Mouse (Mus musculus): ENCODE data around the gene Gm5089. TPM values are rescaled to one million over a fixed set of nuclear protein-coding genes. Genes with fewer than 3 reads are reported as not detected.

Gene Gm5089
- polyA plus RNA-seq, 1 experiment from 2014 or later, result 0.23 TPM

- Histone ChIP-seq H3K4me3 (ENCODE audit: low read depth, low read length) (no peak overlapping the region), H3K4me2 (ENCODE audit: low read depth) (no peak overlapping the region), H3K9me3 (ENCODE audit: control insufficient read depth, low read length) (no peaks in the 10 kb centered on the region), H3K27me3 (ENCODE audit: control insufficient read depth, insufficient read depth, low read length) (no peaks in the 10 kb centered on the region), H3K9ac (ENCODE audit: low read length) (no peak overlapping the region), H3K27ac (ENCODE audit: low read depth, low read length) (no peak overlapping the region), H3K4me1 (ENCODE audit: control insufficient read depth, insufficient read depth, low read length) (0 out of 2 replicates have a peak, but pooled peaks cover 4% of the 10 kb centered on the region), H3K36me3 (ENCODE audit: control insufficient read depth, insufficient read depth, low read length) (no peaks in the 10 kb centered on the region)
- 89% methylated on average over 13 of the region's 13 CpGs for WGBS
- DNase-seq (ENCODE audit: low spot score) (no peak), ATAC-seq (ENCODE audit: insufficient read depth, low FRiP score, low TSS enrichment) (no peak)
Measured at GRCm38 (mm10) chr14:122389684-122390370, 61.1 kb downstream of the Gm5089 start.

- WGBS, result 59% methylated on average over 19 of the region's 19 CpGs
- H3K9me3 ChIP-seq (ENCODE audit: control insufficient read depth, low read length), result no peaks in the 10 kb centered on the region
- no peak overlapping the region for H3K27ac ChIP-seq (ENCODE audit: low read depth, low read length)
- no peak overlapping the region for H3K4me2 ChIP-seq (ENCODE audit: low read depth)
- H3K27me3 ChIP-seq (ENCODE audit: control insufficient read depth, insufficient read depth, low read length), result no peaks in the 10 kb centered on the region
- H3K4me1 ChIP-seq (ENCODE audit: control insufficient read depth, insufficient read depth, low read length), result 0 out of 2 replicates have a peak, but pooled peaks cover 4% of the 10 kb centered on the region
- H3K36me3 ChIP-seq (ENCODE audit: control insufficient read depth, insufficient read depth, low read length), result no peaks in the 10 kb centered on the region
- H3K9ac ChIP-seq (ENCODE audit: low read length), result no peak overlapping the region
- no peak overlapping the region for H3K4me3 ChIP-seq (ENCODE audit: low read depth, low read length)
- no peak for ATAC-seq (ENCODE audit: insufficient read depth, low FRiP score, low TSS enrichment)
- no peak for DNase-seq (ENCODE audit: low spot score)
Measured at GRCm38 (mm10) chr14:122388431-122389031, 62.4 kb downstream of the Gm5089 start.

DNA sequence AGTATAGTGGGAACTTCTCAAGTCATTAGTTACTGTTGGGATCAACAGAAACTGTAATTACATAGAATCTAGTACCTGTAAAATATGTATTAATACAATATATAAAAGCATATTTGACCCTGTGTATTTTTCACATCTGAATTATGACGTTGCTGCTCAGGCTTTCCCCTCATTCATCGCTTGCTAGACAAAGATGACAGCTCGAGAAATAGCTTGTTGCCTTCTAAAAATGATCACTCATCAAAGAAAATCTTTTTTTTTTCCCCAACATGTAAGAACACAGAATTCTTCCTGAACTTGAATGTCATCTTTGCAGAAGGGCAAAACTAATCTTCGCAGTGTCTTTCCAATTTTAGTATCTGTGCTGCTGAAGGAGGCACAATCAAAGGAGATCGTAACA is 63.1 kb downstream of the Gm5089 start:
- DNase-seq (ENCODE audit: low spot score), result no peak
- ATAC-seq (ENCODE audit: insufficient read depth, low FRiP score, low TSS enrichment), result no peak
- WGBS, result 93% methylated on average over 5 of the region's 5 CpGs

DNA sequence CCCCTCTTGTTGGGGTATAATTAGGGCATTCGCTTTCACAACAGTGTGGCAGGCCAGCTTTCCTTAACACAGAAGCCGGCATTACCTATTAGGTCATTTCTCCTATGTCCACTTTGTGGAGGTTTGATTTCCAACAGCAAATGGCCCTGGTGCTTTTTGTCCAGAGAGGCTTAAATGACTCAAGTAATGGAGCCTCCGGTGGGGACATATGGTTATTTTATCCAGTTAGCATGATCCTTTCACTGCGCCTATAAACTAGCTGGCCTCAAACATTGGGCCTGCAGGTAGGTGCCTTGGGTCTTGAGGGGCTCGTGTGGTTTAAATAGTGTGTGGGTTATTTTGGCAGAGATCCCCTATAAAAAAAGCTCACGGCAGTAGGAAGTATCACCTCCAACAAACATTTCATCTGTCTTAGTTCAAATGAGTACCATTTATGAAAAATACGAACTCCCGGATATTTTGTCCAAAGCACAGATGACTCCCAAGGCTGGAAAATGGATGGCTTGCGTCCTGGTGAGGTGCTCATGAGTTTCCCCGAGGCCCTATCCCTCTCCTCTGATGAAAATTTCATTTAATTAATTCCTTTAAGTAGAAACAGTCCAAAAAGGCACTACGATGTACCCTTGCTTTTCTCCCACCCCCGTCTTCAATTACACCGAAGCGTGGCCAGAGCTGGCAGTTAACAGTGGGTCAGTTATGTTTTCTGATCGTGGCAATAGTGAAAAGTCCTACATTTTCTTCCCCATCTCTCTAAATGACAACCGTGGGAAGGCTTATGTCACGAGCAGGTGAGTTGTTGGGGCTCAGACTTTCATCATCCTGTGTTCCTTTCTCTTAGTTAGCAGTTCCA is 64.4 kb downstream of the Gm5089 start:
- Histone ChIP-seq H3K27me3 (ENCODE audit: control insufficient read depth, insufficient read depth, low read length) (no peaks in the 10 kb centered on the region), H3K27ac (ENCODE audit: low read depth, low read length) (no peak overlapping the region), H3K4me3 (ENCODE audit: low read depth, low read length) (no peak overlapping the region), H3K4me1 (ENCODE audit: control insufficient read depth, insufficient read depth, low read length) (peaks cover 8% of the 10 kb centered on the region; the same call in 1 of the 2 replicates), H3K9ac (ENCODE audit: low read length) (no peak overlapping the region), H3K36me3 (ENCODE audit: control insufficient read depth, insufficient read depth, low read length) (no peaks in the 10 kb centered on the region), H3K4me2 (ENCODE audit: low read depth) (no peak overlapping the region), H3K9me3 (ENCODE audit: control insufficient read depth, low read length) (no peaks in the 10 kb centered on the region)
- WGBS, result 90% methylated on average over 17 of the region's 17 CpGs
- DNase-seq (ENCODE audit: low spot score), result no peak
- no peak for ATAC-seq (ENCODE audit: insufficient read depth, low FRiP score, low TSS enrichment)

More for the DNA sequence above, 63.1 kb downstream of the Gm5089 start:
- Histone ChIP-seq H3K9me3 (ENCODE audit: control insufficient read depth, low read length) (no peaks in the 10 kb centered on the region), H3K27ac (ENCODE audit: low read depth, low read length) (no peak overlapping the region), H3K4me3 (ENCODE audit: low read depth, low read length) (no peak overlapping the region), H3K4me2 (ENCODE audit: low read depth) (no peak overlapping the region), H3K36me3 (ENCODE audit: control insufficient read depth, insufficient read depth, low read length) (no peaks in the 10 kb centered on the region), H3K27me3 (ENCODE audit: control insufficient read depth, insufficient read depth, low read length) (no peaks in the 10 kb centered on the region), H3K9ac (ENCODE audit: low read length) (no peak overlapping the region), H3K4me1 (ENCODE audit: control insufficient read depth, insufficient read depth, low read length) (0 out of 2 replicates have a peak, but pooled peaks cover 4% of the 10 kb centered on the region)

GRCm38 (mm10) chr14:122385758-122386157 is 65.2 kb downstream of the Gm5089 start:
- Histone ChIP-seq H3K27me3 (ENCODE audit: control insufficient read depth, insufficient read depth, low read length) (no peaks in the 10 kb centered on the region), H3K36me3 (ENCODE audit: control insufficient read depth, insufficient read depth, low read length) (no peaks in the 10 kb centered on the region), H3K27ac (ENCODE audit: low read depth, low read length) (no peak overlapping the region), H3K9ac (ENCODE audit: low read length) (no peak overlapping the region), H3K9me3 (ENCODE audit: control insufficient read depth, low read length) (no peaks in the 10 kb centered on the region), H3K4me2 (ENCODE audit: low read depth) (no peak overlapping the region), H3K4me1 (ENCODE audit: control insufficient read depth, insufficient read depth, low read length) (peaks cover 11% of the 10 kb centered on the region), H3K4me3 (ENCODE audit: low read depth, low read length) (no peak overlapping the region)
- WGBS, result 95% methylated on average over 5 of the region's 5 CpGs
- no peak for DNase-seq (ENCODE audit: low spot score)
- ATAC-seq (ENCODE audit: insufficient read depth, low FRiP score, low TSS enrichment), result no peak

- H3K27me3 ChIP-seq (ENCODE audit: control insufficient read depth, insufficient read depth, low read length), result no peaks in the 10 kb centered on the region
Measured at GRCm38 (mm10) chr14:122385238-122385534, 65.7 kb downstream of the Gm5089 start.

More at GRCm38 (mm10) chr14:122385238-122385534, 65.7 kb downstream of the Gm5089 start:
- 66% methylated on average over 3 of the region's 3 CpGs for WGBS
- no peak overlapping the region for H3K4me2 ChIP-seq (ENCODE audit: low read depth)
- H3K4me3 ChIP-seq (ENCODE audit: low read depth, low read length), result no peak overlapping the region
- no peak for DNase-seq (ENCODE audit: low spot score)
- peaks cover 11% of the 10 kb centered on the region for H3K4me1 ChIP-seq (ENCODE audit: control insufficient read depth, insufficient read depth, low read length)
- no peak overlapping the region for H3K27ac ChIP-seq (ENCODE audit: low read depth, low read length)
- H3K36me3 ChIP-seq (ENCODE audit: control insufficient read depth, insufficient read depth, low read length), result no peaks in the 10 kb centered on the region
- no peak for ATAC-seq (ENCODE audit: insufficient read depth, low FRiP score, low TSS enrichment)
- H3K9ac ChIP-seq (ENCODE audit: low read length), result no peak overlapping the region
- H3K9me3 ChIP-seq (ENCODE audit: control insufficient read depth, low read length), result no peaks in the 10 kb centered on the region

Other genes with a start within 250 kb of the Gm5089 start
- 10.3 and 10.8 TPM in 2 replicates for gene Zic5, start 14.6 kb upstream of the Gm5089 start, polyA plus RNA-seq (2014; fragmentation: Nextera tagmentation; extraction: Ambion mirVana)
- gene Zic2, start 24.3 kb upstream of the Gm5089 start, polyA plus RNA-seq (2014; fragmentation: Nextera tagmentation; extraction: Ambion mirVana), result 6.3 and 7.6 TPM in 2 replicates
- 0.51 and 0.54 TPM in 2 replicates for gene Gm10837, start 39.5 kb upstream of the Gm5089 start, polyA plus RNA-seq (2014; fragmentation: Nextera tagmentation; extraction: Ambion mirVana)
- 33.1 and 33.4 TPM in 2 replicates for gene Pcca, start 83.2 kb upstream of the Gm5089 start, polyA plus RNA-seq (2014; fragmentation: Nextera tagmentation; extraction: Ambion mirVana)